Mouse (Mus musculus) heart, embryonic 16.5 days (tissue): ENCODE measurements around the gene Yaf2. TPM values are rescaled to one million over a fixed set of nuclear protein-coding genes. Genes with fewer than 3 reads are reported as not detected.
"Not testable (repeated sequence)": the region's sequence is repeated elsewhere in the genome, so short reads cannot be mapped to it uniquely, and the experiment has no call there.

Source experiments
- ATAC-seq: fragments of 200-750 bp; cut with Nextera tagmentation; replicated peaks from 2 replicates; pipeline ENCODE4 v1.8.0; 2017; ENCODE audit warnings: moderate number of reproducible peaks; ENCODE audit not compliant: insufficient read depth, low FRiP score; ENCODE audit errors: extremely low read depth
- H3K27ac ChIP-seq: fragments of 300-500 bp; sonication (generic); 2 replicates; pipeline ENCODE4 v1.5.1; 2014; ENCODE audit warnings: mild to moderate bottlenecking, low read length, control low read depth, moderate library complexity
- H3K27me3 ChIP-seq: fragments of 300-500 bp; sonication (generic); 2 replicates; pipeline ENCODE4 v1.6.1; 2014; ENCODE audit warnings: low read length, mixed read lengths; ENCODE audit not compliant: control insufficient read depth, insufficient read depth
- H3K36me3 ChIP-seq: fragments of 300-500 bp; sonication (generic); 2 replicates; pipeline ENCODE4 v1.6.1; 2014; ENCODE audit not compliant: control insufficient read depth, insufficient read depth
- H3K4me1 ChIP-seq: fragments of 300-500 bp; sonication (generic); 2 replicates; pipeline ENCODE4 v1.6.1; 2014; ENCODE audit warnings: low read length, mixed read lengths; ENCODE audit not compliant: control insufficient read depth, insufficient read depth
- H3K4me2 ChIP-seq: fragments of 300-500 bp; sonication (generic); 2 replicates; pipeline ENCODE4 v1.6.1; 2014; ENCODE audit warnings: low read depth, mild to moderate bottlenecking, control low read depth, low read length
- H3K4me3 ChIP-seq: fragments of 300-500 bp; sonication (generic); 2 replicates; pipeline ENCODE4 v1.5.1; 2014; ENCODE audit warnings: mild to moderate bottlenecking, control low read depth, low read length
- H3K9ac ChIP-seq: fragments of 300-500 bp; sonication (generic); 2 replicates; pipeline ENCODE4 v1.6.1; 2014; ENCODE audit warnings: low read length, control low read depth
- H3K9me3 ChIP-seq: fragments of 300-500 bp; sonication (generic); replicated peaks from 2 replicates; pipeline ENCODE4 v1.6.1; 2016; ENCODE audit warnings: low read length; ENCODE audit not compliant: control insufficient read depth
- WGBS: fragments of 180-500 bp; shearing (Covaris S2); extraction: QIAGEN DNeasy Blood & Tissue Kit; methylation state at CpG from one replicate; pipeline ENCODE4 v1.1.7; 2014; 5-methylcytosine and 5-hydroxymethylcytosine counted together
- polyA plus RNA-seq: library from polyadenylated mRNA; unstranded; fragments of >200 nt; fragmentation: Nextera tagmentation; extraction: Ambion mirVana; gene quantifications from 2 replicates; pipeline ENCODE4 v1.2.1, GENCODE M21; 2015

The Yaf2 gene
- polyA plus RNA-seq, 1 experiment from 2014 or later = 58.7 TPM

- Histone ChIP-seq H3K36me3 (peaks cover 18% of the 10 kb centered on the region), H3K4me2 (no peak overlapping the region), H3K4me1 (no peaks in the 10 kb centered on the region), H3K27me3 (no peaks in the 10 kb centered on the region), H3K4me3 (no peak overlapping the region), H3K9ac (no peak overlapping the region), H3K9me3 (no peaks in the 10 kb centered on the region), H3K27ac (0 out of 2 replicates have a peak overlapping the region, but pooled peaks have one; percentile 1)
- 59% methylated on average over 13 of the region's 13 CpGs for WGBS
- no peak for ATAC-seq
Observed at GRCm38 (mm10) chr15:93251553-93252250, 85.0 kb downstream of the Yaf2 start.

GRCm38 (mm10) chr15:93243202-93243601 lies 93.5 kb downstream of the Yaf2 start:
- peaks cover 17% of the 10 kb centered on the region; the same call in 1 of the 2 replicates for H3K36me3 ChIP-seq
- WGBS = 45% methylated on average over 10 of the region's 10 CpGs

GRCm38 (mm10) chr15:93236456-93236855 lies 100.3 kb downstream of the Yaf2 start:
- H3K4me1 ChIP-seq, H3K4me3 ChIP-seq, H3K27ac ChIP-seq, H3K9me3 ChIP-seq, H3K9ac ChIP-seq, H3K27me3 ChIP-seq, H3K4me2 ChIP-seq: not testable (repeated sequence)
- H3K36me3 ChIP-seq = peaks cover 11% of the 10 kb centered on the region; the same call in 1 of the 2 replicates
- 55% methylated on average over 10 of the region's 10 CpGs for WGBS
- 0 out of 2 replicates have a peak, but pooled peaks have one; percentile 14 for ATAC-seq

More at GRCm38 (mm10) chr15:93243202-93243601, 93.5 kb downstream of the Yaf2 start:
- no peak; the same call in 1 of the 2 replicates for ATAC-seq
- Histone ChIP-seq H3K4me3 (no peak overlapping the region), H3K4me2 (no peak overlapping the region), H3K4me1 (0 out of 2 replicates have a peak, but pooled peaks cover 2% of the 10 kb centered on the region), H3K27ac (no peak overlapping the region), H3K9me3 (no peaks in the 10 kb centered on the region), H3K27me3 (no peaks in the 10 kb centered on the region), H3K9ac (no peak overlapping the region)

Other genes starting within 250 kb of the Yaf2 start
- 6.5 and 6.8 TPM in 2 replicates for gene Gxylt1, start 61.8 kb downstream of the Yaf2 start, polyA plus RNA-seq
- 101 and 114 TPM in 2 replicates for gene Zcrb1, start 61.4 kb upstream of the Yaf2 start, polyA plus RNA-seq
- gene Pphln1, start 61.4 kb upstream of the Yaf2 start, polyA plus RNA-seq = 34.6 and 37.0 TPM in 2 replicates